Mouse (Mus musculus): ENCODE data around the gene Mrpl19.

Mrpl19 gene

GRCm38 (mm10) chr6:81924304-81924703 is 41.5 kb downstream of the Mrpl19 start:
- no peak for DNase-seq

- peak; percentile 95 for DNase-seq
These were observed 42.1 kb downstream of the Mrpl19 start, which contains the start of gene Gcfc2 for GRCm38 (mm10) chr6:81923523-81924142. Gene Gcfc2 (plus strand): TSS chr6:81923669.

DNA sequence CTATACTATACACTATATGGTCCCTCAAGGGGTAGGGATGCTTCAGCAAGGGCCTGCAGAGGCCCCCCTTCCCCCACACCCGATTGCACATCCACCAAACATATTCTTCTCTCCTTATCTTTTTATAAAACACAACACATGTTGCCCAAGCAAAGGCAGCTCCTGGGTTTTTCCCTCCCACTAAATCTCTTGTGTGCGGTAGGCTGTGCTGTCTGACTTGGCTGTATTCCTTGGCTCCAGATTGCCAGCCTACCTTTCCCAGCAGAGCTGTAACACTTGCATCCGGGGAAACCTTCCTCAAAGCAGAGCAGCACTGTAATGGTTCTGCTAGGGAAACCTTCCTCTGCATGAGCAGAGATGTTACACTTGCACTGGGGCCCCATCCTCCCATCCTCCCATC is 53.6 kb downstream of the Mrpl19 start:
- DNase-seq = no peak

DNA sequence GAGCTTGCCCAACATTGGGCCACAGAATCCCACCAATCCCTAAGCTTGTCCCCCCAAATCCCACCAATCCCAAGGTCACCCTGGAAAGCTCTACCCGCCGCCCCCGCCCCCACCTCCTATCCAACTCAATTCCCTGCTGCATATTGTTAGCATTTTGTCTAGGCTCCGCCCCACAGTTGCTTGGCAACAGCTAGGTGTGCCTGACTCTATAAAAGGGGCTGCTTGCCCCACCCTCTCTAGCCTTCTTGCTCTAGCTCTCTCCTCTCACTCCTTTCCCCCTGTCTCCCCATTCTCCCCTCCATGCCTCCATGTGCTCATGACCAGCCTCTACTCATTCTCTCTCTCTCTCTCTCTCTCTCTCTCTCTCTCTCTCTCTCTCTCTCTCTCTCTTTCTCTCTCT is 54.0 kb downstream of the Mrpl19 start:
- no peak for DNase-seq

- no peak for DNase-seq
These were observed 54.5 kb downstream of the Mrpl19 start for GRCm38 (mm10) chr6:81911244-81911643.

GRCm38 (mm10) chr6:81910302-81910855 is 55.4 kb downstream of the Mrpl19 start:
- DNase-seq = no peak
